Mouse (Mus musculus) layer of hippocampus, postnatal 36 days (tissue): ENCODE measurements around the gene Tldc2. TPM values are rescaled to one million over a fixed set of nuclear protein-coding genes. Genes with fewer than 3 reads are reported as not detected.

ENCODE experiments used
- DNase-seq, 2 experiments: peaks; one replicate each; pipeline ENCODE4 v3.0.0; 2022
- total RNA-seq, 2 experiments: library from RNA; stranded (reverse); gene quantifications; 2 replicates each; pipeline ENCODE4 v1.2.3; 2021

Tldc2 gene
- total RNA-seq, 2 experiments from 2014 or later = not detected

- no peak for DNase-seq
Measured at GRCm38 (mm10) chr2:157129096-157129495, 42.2 kb downstream of the Tldc2 start.

- no peak for DNase-seq
Measured at GRCm38 (mm10) chr2:157129601-157130164, 42.8 kb downstream of the Tldc2 start.

- no peak for DNase-seq
Measured at GRCm38 (mm10) chr2:157130813-157131514, 44.1 kb downstream of the Tldc2 start.

GRCm38 (mm10) chr2:157132086-157132485, 45.2 kb downstream of the Tldc2 start:
- no peak for DNase-seq

- DNase-seq = no peak
Measured at GRCm38 (mm10) chr2:157132686-157133540, 46.1 kb downstream of the Tldc2 start.

- no peak for DNase-seq
Measured at GRCm38 (mm10) chr2:157133769-157134478, 47.1 kb downstream of the Tldc2 start.

- no peak for DNase-seq
Measured at GRCm38 (mm10) chr2:157134479-157134931, 47.6 kb downstream of the Tldc2 start.

GRCm38 (mm10) chr2:157135014-157135413, 48.2 kb downstream of the Tldc2 start, which contains the start of gene Samhd1:
TSS of gene Samhd1 (minus strand) at chr2:157135265.
- DNase-seq = peak; percentile 88 to 89

GRCm38 (mm10) chr2:157135529-157136120, 48.8 kb downstream of the Tldc2 start:
- DNase-seq = no peak

GRCm38 (mm10) chr2:157136176-157136575, 49.3 kb downstream of the Tldc2 start:
- DNase-seq = no peak

GRCm38 (mm10) chr2:157136646-157137045, 49.8 kb downstream of the Tldc2 start:
- no peak for DNase-seq

- no peak for DNase-seq
Measured at GRCm38 (mm10) chr2:157137959-157138731, 51.3 kb downstream of the Tldc2 start.

- no peak for DNase-seq
Measured at GRCm38 (mm10) chr2:157138808-157139207, 52.0 kb downstream of the Tldc2 start.

- no peak for DNase-seq
Measured at GRCm38 (mm10) chr2:157139251-157139802, 52.5 kb downstream of the Tldc2 start.

GRCm38 (mm10) chr2:157141962-157142361, 55.1 kb downstream of the Tldc2 start:
- DNase-seq = no peak

- no peak for DNase-seq
Measured at GRCm38 (mm10) chr2:157144132-157144531, 57.3 kb downstream of the Tldc2 start.

- DNase-seq = no peak
Measured at GRCm38 (mm10) chr2:157145173-157145572, 58.3 kb downstream of the Tldc2 start.
